Mouse (Mus musculus) small intestine, adult 2 months (tissue): Measurements from ENCODE around the gene 5330417C22Rik. TPM values are rescaled to one million over a fixed set of nuclear protein-coding genes. Genes with fewer than 3 reads are reported as not detected.
"Not testable (repeated sequence)": the region's sequence is repeated elsewhere in the genome, so short reads cannot be mapped to it uniquely, and the experiment has no call there.

Experiments
- H3K27ac ChIP-seq: fragments of 200-500 bp; 2 replicates; pipeline ENCODE4 v1.5.1; 2012; ENCODE audit warnings: low read depth, low read length, control low read depth, inconsistent platforms; ENCODE audit not compliant: insufficient read depth
- H3K27me3 ChIP-seq: fragments of 200-500 bp; 2 replicates; pipeline ENCODE4 v1.6.1; 2012; ENCODE audit warnings: mild to moderate bottlenecking, moderate library complexity, low read length, inconsistent platforms; ENCODE audit not compliant: control insufficient read depth, insufficient read depth
- H3K36me3 ChIP-seq: fragments of 200-500 bp; 2 replicates; pipeline ENCODE4 v1.6.1; 2012; ENCODE audit warnings: mild to moderate bottlenecking, low read length, control low read depth, inconsistent platforms; ENCODE audit not compliant: control insufficient read depth, insufficient read depth
- H3K4me1 ChIP-seq: fragments of 200-500 bp; 2 replicates; pipeline ENCODE4 v1.6.1; 2012; ENCODE audit warnings: low read length, inconsistent platforms, mixed read lengths; ENCODE audit not compliant: control insufficient read depth, insufficient read depth, insufficient read length
- H3K4me3 ChIP-seq: fragments of 200-500 bp; 2 replicates; pipeline ENCODE4 v1.5.1; 2012; ENCODE audit warnings: low read depth, mild to moderate bottlenecking, control low read depth, inconsistent platforms, low read length, moderate library complexity
- CTCF ChIP-seq: fragments of 200-500 bp; IDR thresholded peaks from 2 replicates; pipeline ENCODE4 v1.5.1; 2012; ENCODE audit warnings: low read depth, mild to moderate bottlenecking, control low read depth, inconsistent platforms, low read length, moderate library complexity, mixed read lengths; ENCODE audit not compliant: insufficient replicate concordance, insufficient read length; ENCODE audit errors: extremely low read depth
- POLR2A ChIP-seq: fragments of 200-500 bp; IDR thresholded peaks from 2 replicates; pipeline ENCODE4 v1.6.1; 2012; ENCODE audit warnings: low read depth, mild to moderate bottlenecking, control low read depth, inconsistent platforms, low read length, moderate library complexity
- WGBS: fragments of 180-500 bp; shearing (Covaris S2); methylation state at CpG from one replicate; pipeline ENCODE4 v1.1.7; 2018; 5-methylcytosine and 5-hydroxymethylcytosine counted together
- polyA plus RNA-seq: library from polyadenylated mRNA; depleted of rRNA; stranded (reverse); fragments of >200 nt; gene quantifications from 2 replicates; pipeline ENCODE4 v1.2.3, GENCODE M21; 2012; rRNA removed

5330417C22Rik gene
- polyA plus RNA-seq = 15.2 and 19.4 TPM in 2 replicates

- Histone ChIP-seq H3K27ac (no peak within 1 kb of the TSS), H3K36me3 (no peaks in the 10 kb centered on the region), H3K4me1 (peaks cover 13% of the 10 kb centered on the region), H3K4me3 (peak within 1 kb of the TSS; percentile 46), H3K27me3 (no peaks in the 10 kb centered on the region)
- under 1% methylated on average over 35 of the region's 35 CpGs for WGBS
- TF ChIP-seq CTCF (no peak), POLR2A (no peak)
These were observed at the start of gene 5330417C22Rik for GRCm38 (mm10) chr3:108536517-108537260. TSS of gene 5330417C22Rik (minus strand) at chr3:108536536.

- Histone ChIP-seq H3K27me3 (no peaks in the 10 kb centered on the region), H3K36me3 (0 out of 2 replicates have a peak, but pooled peaks cover 2% of the 10 kb centered on the region), H3K27ac (no peak overlapping the region), H3K4me3 (no peak overlapping the region), H3K4me1 (no peaks in the 10 kb centered on the region; the same call in 1 of the 2 replicates)
- TF ChIP-seq CTCF = no peak
- no peak for TF ChIP-seq POLR2A
- 56% methylated on average over 4 of the region's 4 CpGs for WGBS
These were observed 48.2 kb upstream of the 5330417C22Rik start for GRCm38 (mm10) chr3:108584580-108584979.

- no peak overlapping the region for H3K4me3 ChIP-seq
- 84% methylated on average over 5 of the region's 5 CpGs for WGBS
- TF ChIP-seq CTCF = no peak
- no peak for TF ChIP-seq POLR2A
- H3K36me3 ChIP-seq = peaks cover 4% of the 10 kb centered on the region
- H3K27me3 ChIP-seq = no peaks in the 10 kb centered on the region
- no peaks in the 10 kb centered on the region; the same call in 1 of the 2 replicates for H3K4me1 ChIP-seq
- no peak overlapping the region for H3K27ac ChIP-seq
These were observed 37.7 kb upstream of the 5330417C22Rik start for GRCm38 (mm10) chr3:108574018-108574417.

GRCm38 (mm10) chr3:108572309-108573010, 36.1 kb upstream of the 5330417C22Rik start:
- Histone ChIP-seq H3K36me3 (peaks cover 2% of the 10 kb centered on the region), H3K4me1 (no peaks in the 10 kb centered on the region; the same call in 1 of the 2 replicates), H3K4me3 (peak overlapping the region; percentile 49), H3K27ac (no peak overlapping the region), H3K27me3 (no peaks in the 10 kb centered on the region)
- 29% methylated on average over 18 of the region's 18 CpGs for WGBS
- TF ChIP-seq POLR2A = no peak
- no peak for TF ChIP-seq CTCF

- Histone ChIP-seq H3K4me3 (peak within 1 kb of the TSS; percentile 79), H3K36me3 (peaks cover 2% of the 10 kb centered on the region), H3K27me3 (no peaks in the 10 kb centered on the region), H3K4me1 (no peaks in the 10 kb centered on the region; the same call in 1 of the 2 replicates), H3K27ac (peak within 1 kb of the TSS; percentile 42)
- under 1% methylated on average over 42 of the region's 42 CpGs for WGBS
- TF ChIP-seq POLR2A = peak; percentile 100
- no peak for TF ChIP-seq CTCF
These were observed 35.3 kb upstream of the 5330417C22Rik start, which contains the start of gene Taf13 for GRCm38 (mm10) chr3:108571443-108572294. TSS of gene Taf13 (plus strand) at chr3:108571698.

GRCm38 (mm10) chr3:108570813-108571212, 34.5 kb upstream of the 5330417C22Rik start:
- H3K27me3 ChIP-seq = no peaks in the 10 kb centered on the region
- H3K4me1 ChIP-seq = no peaks in the 10 kb centered on the region; the same call in 1 of the 2 replicates
- peaks cover 2% of the 10 kb centered on the region for H3K36me3 ChIP-seq
- WGBS = 84% methylated on average over 14 of the region's 14 CpGs
- TF ChIP-seq POLR2A = no peak
- TF ChIP-seq CTCF = no peak
- no peak overlapping the region for H3K27ac ChIP-seq
- no peak overlapping the region for H3K4me3 ChIP-seq

GRCm38 (mm10) chr3:108569636-108570035, 33.3 kb upstream of the 5330417C22Rik start:
- H3K4me3 ChIP-seq, H3K27ac ChIP-seq, H3K4me1 ChIP-seq, H3K27me3 ChIP-seq, H3K36me3 ChIP-seq: not testable (repeated sequence)
- 16% methylated on average over 3 of the region's 3 CpGs for WGBS
